Mouse (Mus musculus) right cerebral cortex, adult 2 months (tissue): ENCODE results near the gene B3gntl1.

Experiments used
- DNase-seq, 2 experiments: peaks; one replicate each; pipeline ENCODE4 v3.0.0; 2021 to 2022; ENCODE audit warnings: low spot score in 2 of 2

B3gntl1 gene

DNA sequence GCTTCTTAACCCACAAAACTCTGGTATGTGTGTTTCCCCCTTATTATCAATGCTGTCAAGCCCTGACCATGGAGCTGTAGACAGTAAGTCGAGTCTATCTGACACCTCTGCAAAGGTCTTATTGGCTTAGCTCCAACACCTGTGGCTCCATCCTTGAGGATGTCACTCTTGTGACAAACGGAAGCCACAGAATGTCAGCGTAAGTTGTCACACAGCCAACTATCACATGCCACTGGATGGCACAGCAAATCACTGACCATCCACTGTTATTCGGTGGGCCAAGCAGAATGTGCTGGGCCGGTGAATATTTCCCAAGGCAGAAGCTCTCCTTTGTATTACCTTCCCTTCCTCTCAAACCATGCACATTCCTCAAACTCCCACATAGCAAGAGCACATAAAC, 24.8 kb downstream of the B3gntl1 start:
- no peak for DNase-seq

DNA sequence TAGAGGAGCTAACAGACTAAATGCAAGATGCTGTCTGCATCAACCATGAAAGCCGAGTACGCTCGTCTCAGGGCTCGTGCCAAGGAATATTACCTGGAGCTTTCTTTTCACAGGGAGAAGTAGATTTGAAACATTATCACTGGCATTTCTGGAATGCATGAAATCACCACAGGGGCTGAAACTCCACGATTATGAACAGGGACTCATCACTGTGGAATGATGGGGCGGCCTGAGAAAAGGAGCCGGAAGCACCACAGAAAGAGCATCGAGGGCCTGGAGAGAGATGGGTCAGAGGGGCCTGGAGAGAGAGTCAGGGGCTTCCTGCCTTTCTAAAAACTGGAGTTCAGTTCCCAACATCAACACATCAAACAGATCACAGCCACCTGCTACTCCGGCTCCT, 25.6 kb downstream of the B3gntl1 start:
- DNase-seq, result no peak

DNA sequence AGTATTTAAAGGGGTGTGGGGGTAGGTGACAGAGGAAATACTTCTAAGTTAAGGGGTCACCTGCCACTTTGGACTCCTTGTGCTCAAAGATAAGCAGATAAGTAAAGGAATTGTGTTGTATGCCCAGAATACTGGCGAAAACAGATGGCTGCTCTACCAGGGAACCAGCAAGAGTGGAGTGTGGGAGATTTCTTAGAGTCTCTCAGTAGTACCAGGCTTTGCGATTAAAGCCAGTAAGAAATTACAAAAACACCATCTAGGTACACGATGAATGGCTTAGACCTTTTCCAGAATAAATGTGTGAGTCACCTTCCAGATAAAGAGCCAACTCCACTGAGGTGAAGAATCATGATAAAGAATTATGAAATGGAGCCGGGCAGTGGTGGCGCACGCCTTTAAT, 27.6 kb downstream of the B3gntl1 start:
- DNase-seq, result no peak

DNA sequence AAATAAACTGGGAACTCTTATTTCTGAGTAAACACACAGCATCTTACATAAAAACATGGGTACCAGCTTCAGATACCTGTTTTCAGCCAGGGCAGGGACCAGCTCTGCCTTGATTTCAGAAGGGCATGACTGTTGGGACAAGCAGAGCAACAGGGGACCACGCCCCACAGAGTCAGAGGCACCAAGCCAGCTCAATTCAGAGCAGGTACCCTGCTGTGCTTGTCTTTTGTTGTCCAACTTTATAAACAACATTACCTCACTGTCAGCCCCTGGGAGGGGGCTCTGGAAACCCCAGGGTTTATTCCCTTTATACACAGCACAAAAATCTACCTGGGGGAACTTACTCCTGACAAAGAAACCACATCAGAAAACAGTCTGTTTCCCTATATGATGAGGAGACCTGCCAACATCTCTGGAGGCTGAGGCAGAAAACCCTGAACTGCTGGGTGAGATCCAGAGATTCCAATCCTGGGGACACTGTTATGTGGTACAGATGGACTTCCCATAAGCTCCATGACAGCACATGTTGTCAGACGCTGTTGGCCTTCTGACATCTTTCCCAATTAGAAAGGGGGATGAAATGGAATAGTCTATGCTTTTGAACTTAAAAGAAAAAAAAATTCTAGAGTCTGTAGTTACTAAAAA, 31.3 kb downstream of the B3gntl1 start:
- DNase-seq, result no peak

DNA sequence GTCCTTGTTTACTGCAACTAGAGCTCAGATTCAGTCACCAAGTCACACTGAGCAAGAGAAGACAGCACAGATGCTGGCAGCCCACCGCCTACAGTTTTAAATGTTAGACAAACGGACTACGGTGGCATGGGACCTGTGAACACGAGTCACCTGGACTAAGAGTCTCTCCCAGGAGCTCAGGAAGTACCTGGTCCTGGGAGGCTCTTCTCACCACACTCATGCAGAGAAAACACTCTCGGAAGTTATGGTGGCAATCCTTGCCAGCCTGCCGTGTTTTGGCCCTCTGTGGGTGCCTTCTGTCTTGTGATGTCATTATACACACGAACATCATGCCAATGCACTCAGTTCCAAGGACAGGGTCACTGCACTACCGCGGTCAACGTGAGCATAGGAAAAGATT, 36.3 kb downstream of the B3gntl1 start:
- no peak for DNase-seq

DNA sequence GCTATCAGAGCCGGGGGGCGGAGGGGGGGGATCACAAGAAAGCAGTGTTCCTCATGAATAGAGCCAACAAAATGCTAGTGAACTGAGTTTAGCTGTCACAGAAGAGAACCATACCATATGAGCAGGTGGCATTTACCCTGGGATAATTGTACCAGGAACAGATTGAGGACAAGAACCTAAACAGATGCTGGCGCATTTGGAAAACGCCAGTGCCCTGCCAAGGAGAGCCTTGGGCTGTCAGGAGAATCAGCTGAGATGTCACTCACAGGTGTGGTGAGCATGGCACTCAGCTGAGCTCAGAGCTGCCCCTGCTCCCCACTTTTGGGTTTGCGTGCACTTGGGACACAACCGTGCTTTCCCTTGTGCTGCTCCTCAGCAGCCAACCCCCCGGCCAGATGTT, 41.5 kb downstream of the B3gntl1 start:
- no peak for DNase-seq

DNA sequence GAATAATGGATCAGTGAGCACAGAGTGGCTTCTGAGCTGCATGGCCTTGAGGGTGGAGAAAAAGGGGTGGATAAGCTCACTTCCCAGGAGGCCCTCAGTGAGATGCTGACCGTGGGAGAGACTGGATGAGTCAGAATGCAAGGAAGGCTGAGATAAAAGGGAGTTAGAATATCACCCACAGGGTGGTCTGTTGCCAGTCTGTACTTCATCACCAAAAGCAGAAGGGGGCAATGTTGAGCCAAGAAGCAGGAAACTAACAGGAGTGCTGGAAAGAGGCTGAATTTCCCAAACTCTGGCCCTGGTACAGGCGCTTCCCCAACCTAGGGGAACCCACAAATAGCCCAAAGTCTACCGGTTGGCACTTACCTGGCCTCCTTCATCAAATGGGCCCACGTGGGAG, 42.5 kb downstream of the B3gntl1 start:
- DNase-seq, result peak in 1 of 2 experiments; percentile 33

DNA sequence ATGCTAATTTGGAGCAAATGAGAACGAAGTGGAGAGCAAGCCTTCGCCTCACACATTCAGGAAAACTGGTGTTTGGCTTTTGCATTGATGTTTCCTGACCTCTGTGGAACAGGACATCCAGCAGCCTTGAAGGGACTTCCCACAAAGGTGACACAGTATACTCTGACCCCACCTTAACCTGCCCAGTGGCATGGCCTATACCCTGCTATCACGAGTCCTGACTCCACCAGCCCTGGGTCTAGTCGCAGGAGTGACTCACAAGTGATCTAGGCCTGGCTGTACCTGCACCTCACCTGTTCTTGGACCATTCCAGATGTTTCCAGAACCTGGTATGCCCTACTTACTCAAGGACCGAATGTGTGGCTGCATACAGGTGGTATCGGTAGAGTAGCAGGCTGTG, 43.4 kb downstream of the B3gntl1 start:
- DNase-seq, result no peak

DNA sequence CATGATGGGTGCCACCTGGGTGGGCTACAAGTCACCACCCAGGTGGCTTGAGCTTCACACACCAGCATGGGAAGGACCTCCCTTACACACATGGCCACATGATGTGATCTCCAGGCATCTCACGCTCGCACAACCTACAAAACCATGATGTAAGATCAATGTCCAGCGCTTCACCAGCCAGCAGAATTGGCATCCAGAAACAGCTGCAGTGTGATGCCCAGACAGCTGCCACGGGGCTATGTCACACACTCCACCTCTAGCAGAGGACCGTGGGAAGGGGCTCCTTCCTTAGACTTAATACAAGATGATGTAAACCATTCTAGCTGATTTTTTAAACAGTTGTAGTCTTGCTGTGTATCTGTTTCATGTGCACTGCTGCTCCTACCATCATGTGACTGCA, 45.4 kb downstream of the B3gntl1 start:
- no peak for DNase-seq

DNA sequence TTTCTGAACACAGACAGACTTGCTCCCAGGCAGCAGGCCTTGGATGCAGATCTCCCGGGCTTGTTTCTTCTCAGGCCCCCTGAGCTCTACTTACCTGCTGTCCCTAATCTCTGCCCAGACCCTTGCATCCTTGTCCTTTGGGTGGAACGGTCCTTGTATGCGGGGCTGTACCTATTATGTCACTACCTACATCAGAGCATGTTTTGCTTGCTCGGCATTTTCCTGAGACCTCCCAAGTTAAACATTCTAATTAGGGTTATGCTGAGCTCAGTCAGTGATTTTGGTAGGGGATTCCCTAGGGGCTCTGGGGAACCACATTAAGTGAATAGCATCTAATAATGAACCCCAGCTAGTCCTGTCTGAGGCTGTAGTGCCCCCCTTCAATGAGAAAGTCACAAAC, 47.9 kb downstream of the B3gntl1 start:
- no peak for DNase-seq

DNA sequence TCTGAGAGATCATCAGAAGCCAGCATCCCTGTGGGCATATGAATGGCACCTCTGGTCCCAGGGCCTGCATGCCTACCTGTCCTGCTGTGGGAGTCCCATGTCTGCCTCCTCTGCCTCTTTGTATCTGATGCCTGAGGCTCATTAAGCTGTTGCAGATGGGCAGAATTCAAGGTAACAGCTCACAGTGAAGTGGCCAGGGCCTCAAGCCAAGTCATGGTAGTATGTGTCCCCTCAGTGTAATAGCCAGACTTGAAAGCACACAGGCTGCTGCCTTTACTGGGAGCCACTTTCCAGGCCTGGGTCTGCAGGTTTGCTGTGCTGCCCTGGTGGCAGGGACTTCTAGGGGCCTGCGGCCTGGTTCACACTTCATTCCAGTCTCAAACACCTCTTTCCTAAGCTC, 55.6 kb downstream of the B3gntl1 start:
- no peak for DNase-seq

DNA sequence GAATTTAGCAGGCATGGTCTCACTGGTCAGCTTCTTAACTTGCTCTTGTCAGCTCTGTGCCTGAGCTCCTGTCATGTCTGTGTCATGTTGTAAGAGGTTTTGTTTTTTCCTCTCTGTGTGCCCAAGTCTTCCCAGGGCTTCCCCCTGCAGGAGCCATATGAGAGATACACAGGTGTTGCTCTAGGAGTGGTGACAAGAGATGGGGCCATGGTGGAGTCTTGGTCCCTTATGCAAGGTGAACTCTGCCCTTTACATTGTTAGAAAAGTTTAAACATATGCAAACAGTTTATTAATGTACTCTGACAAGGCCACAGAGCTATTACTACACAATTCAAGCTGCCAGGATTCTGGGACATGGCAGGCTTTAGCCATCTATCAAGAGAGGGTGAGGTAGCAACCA, 56.5 kb downstream of the B3gntl1 start:
- DNase-seq, result no peak

DNA sequence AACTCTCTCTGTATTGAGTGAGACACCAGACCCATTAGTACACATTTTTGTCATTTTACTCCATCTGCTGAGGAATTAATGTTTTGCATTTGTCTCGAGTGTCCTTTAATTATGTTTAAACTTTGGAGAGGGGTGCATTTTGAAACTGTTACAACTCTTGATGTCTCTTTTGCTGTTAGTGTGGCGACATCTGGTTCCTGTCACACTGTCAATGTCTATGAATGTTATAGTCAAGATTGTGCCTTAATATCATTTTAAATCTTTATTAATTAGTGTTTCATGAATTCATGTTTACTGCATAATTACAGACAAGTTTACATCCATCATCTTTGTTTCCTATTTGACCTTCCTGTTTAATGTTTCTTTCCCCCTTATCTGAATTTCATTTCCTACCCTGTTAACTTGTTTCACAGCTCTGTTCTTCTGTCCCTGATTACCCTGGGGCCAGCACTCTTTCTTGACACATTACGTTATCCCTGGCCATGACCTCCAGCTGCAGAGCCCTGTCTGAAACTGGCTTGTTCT, 56.9 kb downstream of the B3gntl1 start:
- no peak for DNase-seq

DNA sequence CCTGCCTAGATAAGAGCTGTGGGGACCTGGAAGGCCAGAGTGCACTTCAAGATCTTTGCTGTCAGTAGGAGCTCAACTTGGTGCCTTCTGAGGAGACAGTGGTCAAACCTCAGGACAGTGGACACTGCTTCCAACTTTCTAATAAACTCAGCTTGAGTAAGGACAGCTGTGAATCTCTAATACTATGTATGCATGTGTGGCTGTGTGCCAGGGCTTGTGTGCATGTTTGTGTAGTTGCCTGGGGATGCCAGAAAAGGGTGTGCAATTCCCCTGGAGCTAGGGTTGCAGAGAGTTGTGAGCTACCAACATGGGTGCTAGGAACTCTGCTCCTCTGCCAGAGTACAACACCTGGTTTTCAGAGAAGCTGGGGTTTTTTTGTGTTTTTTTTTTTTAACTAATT, 62.0 kb downstream of the B3gntl1 start:
- DNase-seq, result no peak

DNA sequence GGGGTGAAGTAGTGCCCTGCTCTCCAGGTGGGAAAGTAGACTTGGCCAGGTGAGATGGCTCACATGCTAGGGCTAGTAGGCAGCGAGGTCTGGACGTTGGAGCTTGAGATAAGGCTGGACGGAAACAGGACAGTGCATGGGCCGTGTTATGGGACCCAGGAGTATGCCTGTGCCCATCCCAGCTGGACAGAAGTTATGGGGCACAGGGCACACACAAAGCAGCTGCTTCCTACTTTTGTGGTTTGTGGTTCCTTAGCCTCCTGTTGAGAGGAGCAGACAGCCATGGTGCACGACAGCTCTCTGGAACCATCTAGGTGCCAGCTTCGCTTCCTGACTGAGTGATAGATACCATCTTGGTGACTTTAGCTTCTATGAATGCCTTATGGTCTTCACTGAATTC, 67.3 kb downstream of the B3gntl1 start:
- no peak for DNase-seq

DNA sequence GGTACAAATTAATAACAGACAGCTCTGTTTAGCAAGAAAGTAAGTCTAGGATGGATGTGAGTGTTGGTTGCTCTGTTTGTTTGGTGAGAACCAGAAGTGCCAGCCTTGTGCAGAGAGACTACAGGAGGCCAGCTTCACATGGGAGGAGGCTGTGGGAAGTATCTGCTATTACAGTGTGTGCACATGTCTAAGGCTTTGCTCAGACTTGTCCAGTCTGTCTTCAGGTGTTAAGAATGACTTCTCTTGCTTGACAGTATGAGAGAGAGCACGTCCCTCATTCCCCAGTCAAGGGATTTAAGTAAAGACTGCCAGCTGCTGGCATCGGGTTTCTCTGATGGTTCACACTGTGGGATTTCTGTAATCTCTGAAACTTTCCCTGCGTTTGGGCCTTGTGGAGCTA, 71.5 kb downstream of the B3gntl1 start:
- DNase-seq, result no peak

DNA sequence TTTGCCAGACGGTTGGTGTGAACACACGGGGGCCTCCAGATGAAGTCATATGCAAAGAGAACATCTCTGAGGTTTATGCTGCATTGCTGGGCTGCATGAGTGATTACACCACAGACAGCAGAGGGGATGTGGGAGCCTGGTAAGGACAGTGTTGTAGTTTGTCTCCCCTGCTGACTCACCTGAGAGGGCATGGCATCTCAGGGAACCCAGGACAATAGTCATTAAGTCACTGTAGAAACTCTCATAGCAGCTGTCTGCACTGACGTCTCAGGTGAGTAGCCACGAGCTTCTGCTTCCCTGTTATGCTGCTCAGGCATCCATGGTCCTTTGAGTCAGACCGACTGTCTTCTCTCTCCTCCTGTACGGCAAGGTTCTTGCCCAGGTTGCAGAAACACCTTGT, 75.7 kb downstream of the B3gntl1 start:
- no peak for DNase-seq

DNA sequence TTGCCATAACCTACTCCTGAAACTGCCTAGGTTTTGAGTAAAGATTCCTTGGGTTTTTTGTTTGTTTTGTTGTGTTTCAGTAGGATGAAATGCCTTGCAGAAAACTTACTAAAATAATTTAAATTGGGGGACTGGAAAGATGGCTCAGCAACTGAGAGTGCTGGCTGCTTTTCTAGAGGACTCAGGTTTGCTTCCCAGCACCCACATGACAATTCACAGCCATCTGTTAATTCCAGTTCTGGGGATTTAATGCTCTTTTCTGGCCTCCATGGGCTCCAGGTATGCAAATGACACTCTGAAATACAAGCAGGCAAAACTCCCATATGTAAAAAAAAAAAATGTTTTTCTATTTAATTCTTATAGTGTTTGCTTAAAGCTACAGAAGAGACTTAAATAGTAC, 91.1 kb downstream of the B3gntl1 start:
- DNase-seq, result peak; percentile 18 to 24
